Mouse (Mus musculus): ENCODE measurements at regions not wholly inside any gene's neighbourhood (a gene's known extent, or its start where the extent isn't known, plus 50 kb on each side); places are given as distances from the start of the nearest gene placed in this dataset.
A peak's percentile ranks its signal among the peaks of the same experiment; 100 is the strongest.
"Not testable (repeated sequence)": the region's sequence is repeated elsewhere in the genome, so short reads cannot be mapped to it uniquely, and the experiment has no call there.

DNA sequence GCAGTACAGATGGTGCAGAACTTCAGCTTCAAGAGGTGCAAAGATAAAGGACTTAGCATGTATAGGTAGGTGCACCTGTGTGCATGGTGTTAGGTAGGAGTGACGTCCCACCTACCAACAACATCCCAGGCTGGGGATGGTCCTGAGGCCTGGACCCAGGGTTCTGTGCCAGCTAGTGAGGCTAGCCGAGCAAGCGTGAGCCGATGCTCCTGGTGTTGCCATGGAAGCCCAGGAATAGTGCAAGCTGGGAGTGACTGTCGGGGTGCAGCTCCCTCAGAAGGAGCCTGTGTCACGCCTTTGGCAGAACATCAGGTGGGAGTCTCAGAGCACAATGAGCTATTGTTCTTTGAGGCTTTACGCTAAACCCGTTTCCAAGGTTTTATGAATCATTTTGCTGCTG lies 209.9 kb downstream of the 3100002H09Rik start:
- DNase-seq (ENCODE audit: low spot score in 2 of 2): peak; percentile 67 to 85
- intact Hi-C loops (cut with DNase I): loop anchor here (2.0 kb wide), 1 partner anchor 174 kb away; no protein-coding TSS in a partner anchor

DNA sequence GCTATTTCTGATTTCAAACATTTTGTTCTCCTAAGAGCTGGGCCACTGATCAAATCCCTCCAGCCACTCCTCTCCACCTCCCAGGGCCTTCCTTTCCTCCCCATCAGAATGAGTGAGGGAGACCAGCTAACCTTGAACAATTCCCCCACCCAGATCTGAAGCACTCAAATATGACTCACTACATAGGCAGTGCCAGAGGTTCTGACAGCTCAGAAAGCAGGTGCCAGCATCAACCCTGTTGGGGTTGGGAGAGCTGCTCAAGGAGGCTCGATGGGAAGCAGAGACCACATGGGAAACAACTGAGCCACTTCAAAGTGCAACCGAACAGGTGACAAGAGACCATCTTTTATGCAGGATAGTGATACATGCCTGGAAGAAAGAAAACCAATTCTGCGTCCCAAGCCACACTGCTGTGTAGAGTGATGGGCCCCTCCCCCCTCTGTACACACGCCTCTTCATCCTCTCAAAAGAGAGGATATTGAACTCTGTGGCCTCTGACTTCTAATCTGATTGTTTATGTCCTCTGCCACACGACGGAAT lies 210.4 kb downstream of the 3100002H09Rik start:
- DNase-seq (ENCODE audit: low spot score in 2 of 2): no peak
- intact Hi-C loops (cut with DNase I): loop anchor here (2.0 kb wide), 1 partner anchor 175 kb away; no protein-coding TSS in a partner anchor

DNA sequence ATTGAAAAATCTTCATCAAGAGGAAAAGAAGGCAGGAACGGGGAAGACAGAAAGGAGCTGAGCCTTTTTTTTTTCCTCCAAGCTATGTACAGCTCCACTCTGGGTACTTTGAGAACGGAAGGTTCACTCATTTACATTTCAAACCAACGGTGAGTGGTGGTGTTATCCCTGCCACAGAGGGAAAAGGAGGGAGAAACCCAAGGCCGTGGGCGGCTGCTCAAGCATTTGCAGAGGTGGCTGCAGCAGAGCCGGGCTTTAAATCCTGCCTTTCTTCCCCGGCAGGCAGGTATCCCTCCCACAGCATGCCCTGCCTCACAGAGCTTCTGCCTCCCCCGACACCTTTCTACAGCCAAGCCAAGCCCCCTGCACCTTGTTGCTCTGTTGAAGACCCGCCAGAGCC lies 212.2 kb downstream of the 3100002H09Rik start:
- intact Hi-C loops (cut with DNase I): loop anchor here (5.0 to 10.0 kb wide), 4 partner anchors 171 to 444 kb away; no protein-coding TSS in a partner anchor
- peak; percentile 66 to 89 for DNase-seq (ENCODE audit: low spot score in 2 of 2)

DNA sequence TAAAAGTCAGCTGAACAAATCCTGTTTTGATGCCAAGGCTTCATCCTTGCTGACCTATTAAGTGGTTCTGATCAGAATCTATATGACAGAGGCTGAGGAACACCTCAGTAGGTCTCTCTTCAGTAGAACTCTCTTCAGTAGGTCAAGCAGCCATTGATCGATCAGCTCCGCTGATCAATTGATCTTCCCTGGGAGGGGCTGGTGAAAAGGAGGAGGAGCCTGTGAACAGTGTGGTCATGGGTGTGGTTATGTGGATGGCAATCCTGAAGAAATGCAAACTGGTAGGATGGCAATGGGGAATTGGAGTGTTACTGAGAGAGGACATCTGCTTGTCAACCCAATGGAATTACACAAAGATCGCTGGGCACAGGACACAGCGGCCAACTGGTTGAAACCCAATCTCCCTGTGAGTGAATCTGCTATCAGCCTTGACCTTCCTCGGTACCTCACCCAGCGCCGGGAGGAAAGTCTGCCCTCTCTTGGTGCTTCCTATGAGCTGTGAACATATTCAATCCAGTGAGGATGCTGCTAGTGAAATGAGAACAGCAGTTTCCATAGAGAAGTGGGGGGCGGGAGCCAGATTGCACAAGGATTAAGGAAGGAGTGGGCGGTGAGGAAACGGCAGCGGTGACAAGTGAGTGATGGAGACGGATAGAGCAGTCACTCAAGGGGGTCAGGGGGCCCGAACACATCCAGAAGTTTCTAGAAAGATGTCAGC lies 213.9 kb downstream of the 3100002H09Rik start:
- DNase-seq (ENCODE audit: low spot score in 2 of 2): peak; percentile 36 to 67
- intact Hi-C loops (cut with DNase I): loop anchor here (1.0 to 10.0 kb wide), 5 partner anchors 169 to 442 kb away; no protein-coding TSS in a partner anchor

DNA sequence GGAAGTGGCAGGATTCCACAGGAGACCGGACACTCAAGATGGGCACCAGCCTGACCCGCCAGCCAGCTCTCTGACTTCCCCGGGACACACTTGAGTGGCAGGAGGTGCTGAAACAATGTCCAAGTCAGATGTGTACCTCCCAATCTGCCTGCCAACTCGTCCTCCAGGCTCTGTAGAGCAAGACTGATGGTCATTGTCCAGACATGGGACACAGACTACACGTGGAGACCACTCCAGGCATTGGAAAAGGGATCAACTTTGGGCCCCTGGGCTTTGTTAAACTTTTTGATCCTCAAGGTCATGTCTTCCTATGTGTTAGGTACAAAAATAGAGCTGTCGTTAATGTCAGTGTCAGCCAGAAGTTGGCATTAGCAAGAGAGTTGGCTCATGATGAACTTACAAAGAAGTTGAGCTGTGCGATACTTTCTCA lies 214.6 kb downstream of the 3100002H09Rik start:
- intact Hi-C loops (cut with DNase I): loop anchor here (5.0 to 10.0 kb wide), 4 partner anchors 169 to 441 kb away; no protein-coding TSS in a partner anchor
- no peak for DNase-seq (ENCODE audit: low spot score in 2 of 2)

DNA sequence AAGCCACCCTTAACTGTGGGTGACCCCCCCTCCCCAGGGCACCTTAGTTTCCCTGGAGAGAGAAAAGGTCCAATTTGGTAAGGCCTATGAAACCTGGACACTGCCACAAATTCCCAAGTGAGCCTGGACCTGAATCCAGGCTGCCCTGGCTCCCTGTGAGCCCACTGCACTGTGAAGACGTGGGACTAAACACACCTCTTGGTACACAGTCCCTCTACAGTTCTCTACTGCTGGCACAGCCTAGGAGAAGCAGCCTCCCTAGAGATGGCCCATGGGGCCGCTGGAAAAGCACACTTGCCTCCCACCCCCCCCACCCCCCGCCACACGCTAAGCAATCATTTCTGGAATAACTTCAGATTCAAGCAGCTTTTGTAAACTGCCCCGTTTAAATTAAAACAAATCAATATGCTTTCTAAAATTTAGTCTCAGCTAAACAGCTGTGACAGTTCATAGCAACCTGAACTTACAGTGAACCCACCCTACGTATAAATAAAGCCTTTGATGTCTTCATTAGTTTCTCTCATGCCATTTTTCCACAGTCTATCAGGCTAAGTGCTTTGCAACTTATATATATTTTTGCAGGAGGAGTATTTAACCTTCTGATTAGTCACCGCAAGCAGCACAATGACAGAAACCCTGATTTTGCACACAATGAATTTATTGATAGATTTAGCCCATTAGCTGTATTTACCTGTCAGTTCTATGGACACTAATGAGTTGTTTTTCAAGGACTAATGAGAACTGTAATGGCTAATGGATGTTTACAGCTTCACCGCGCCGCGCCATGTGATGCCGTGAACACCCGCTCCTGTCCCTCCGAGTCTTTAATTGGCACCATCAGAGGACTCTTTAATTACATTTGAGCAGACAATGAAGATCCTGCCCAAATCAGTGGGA lies 215.3 kb downstream of the 3100002H09Rik start:
- intact Hi-C loops (cut with DNase I): loop anchor here (5.0 to 10.0 kb wide), 4 partner anchors 168 to 441 kb away; no protein-coding TSS in a partner anchor
- DNase-seq (ENCODE audit: low spot score in 2 of 2): no peak

DNA sequence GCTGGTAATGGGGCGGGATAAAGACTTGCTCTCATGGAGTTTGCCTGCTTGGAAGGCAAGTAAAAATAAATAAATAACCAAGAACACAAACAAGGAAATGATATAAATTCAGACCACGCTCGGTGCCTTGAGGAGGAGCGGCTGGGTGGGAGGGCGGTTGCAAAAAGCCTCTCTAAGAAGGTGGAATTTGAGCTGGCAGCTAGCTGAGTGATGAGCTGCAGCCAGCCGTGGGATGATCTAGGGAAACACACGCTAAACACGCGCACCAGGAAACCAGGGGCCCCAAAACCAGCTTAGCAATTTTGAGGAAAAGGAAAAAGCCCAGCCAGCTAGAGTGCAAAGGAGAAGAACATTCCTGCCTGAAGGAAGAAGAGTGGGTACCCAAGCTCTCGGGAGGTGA lies 217.0 kb downstream of the 3100002H09Rik start:
- intact Hi-C loops (cut with DNase I): loop anchor here (10.0 kb wide), 1 partner anchor 439 kb away; no protein-coding TSS in a partner anchor
- DNase-seq (ENCODE audit: low spot score in 2 of 2): peak; percentile 23 to 61

DNA sequence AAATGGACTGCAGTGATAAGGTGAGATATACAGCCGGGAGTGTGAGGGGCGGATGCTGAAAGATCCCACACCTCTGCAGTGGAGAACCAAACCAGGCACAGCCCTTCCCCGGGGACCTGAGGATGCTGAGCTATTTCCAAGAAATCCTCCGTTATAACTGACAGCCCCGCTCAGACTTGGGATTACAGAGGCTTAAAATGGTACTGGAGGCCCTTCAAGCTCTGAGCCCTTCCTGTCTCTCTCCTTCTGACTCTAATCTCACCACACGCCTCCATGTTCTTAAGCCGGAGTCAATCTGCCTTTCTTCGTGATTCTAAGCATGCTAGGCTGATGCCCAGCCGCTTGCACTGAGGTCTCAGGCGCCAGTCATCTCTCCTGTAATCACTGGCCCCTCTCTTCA lies 221.5 kb downstream of the 3100002H09Rik start:
- intact Hi-C loops (cut with DNase I): no loop called here
- no peak for DNase-seq (ENCODE audit: low spot score in 2 of 2)

DNA sequence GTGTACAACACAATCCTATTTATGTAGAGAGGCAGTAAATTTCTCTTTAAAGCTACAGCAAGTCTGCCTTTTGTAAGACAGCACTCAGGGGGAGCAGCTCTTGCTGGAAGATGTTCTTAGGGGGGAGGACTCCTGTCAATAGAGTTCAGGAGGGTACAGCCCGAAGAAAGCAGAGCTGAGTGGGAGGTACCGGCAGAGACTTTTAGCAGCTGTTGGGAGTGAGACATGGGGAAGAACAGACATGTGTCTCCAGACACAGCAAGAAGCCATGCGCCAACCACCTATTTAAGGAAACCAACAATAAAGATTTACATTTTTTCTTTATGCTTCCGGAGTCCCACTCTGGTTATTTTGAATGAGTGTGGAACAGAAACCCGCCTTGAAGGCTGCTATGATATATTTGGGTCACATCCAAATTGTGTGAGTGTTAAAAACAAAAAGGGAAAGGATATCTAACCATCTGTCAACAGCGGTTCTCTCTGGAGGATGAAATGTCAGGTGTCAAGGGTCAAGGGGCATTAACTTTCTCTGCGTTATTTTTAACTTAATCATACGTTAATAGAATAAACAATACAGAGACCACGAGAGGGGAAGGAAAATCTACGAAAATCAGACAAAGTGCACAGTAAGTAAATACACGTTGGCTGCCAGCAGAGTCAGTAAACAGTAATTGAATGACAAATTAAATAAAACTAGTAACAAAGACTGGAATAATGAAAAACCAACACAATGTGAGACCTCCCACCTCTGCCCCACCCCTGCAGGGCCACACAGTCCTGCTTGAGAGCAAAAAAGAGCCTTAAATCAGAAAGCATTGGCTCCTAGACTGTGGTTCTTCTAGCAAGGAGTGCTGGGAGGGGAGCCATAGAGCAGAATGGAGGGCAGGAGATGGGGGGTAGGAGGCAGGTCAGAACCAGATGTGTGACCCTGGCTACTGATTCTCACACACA lies 225.2 kb downstream of the 3100002H09Rik start:
- intact Hi-C loops (cut with DNase I): no loop called here
- DNase-seq (ENCODE audit: low spot score in 2 of 2): peak; percentile 8 to 32

DNA sequence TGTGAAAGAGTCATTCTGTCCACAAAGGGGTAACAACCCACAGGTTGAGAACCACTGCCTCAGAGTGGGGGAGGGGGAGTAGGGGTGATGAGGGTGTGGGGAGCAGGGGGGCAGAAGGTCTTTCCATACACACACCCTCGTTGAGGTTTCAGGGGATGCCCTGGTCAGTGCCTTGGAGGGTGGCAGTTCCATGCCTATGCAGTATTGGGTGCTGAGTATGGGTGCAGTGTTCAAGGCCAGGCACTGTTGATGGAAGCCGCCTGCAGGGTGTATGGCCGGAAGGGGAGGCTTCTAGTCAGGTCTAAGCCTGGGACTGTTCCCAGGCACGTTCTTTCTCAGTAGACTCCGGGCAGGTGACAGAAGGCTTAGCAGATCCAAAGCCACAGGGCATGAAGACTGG lies 234.1 kb downstream of the 3100002H09Rik start:
- intact Hi-C loops (cut with DNase I): no loop called here
- no peak for DNase-seq (ENCODE audit: low spot score in 2 of 2)

DNA sequence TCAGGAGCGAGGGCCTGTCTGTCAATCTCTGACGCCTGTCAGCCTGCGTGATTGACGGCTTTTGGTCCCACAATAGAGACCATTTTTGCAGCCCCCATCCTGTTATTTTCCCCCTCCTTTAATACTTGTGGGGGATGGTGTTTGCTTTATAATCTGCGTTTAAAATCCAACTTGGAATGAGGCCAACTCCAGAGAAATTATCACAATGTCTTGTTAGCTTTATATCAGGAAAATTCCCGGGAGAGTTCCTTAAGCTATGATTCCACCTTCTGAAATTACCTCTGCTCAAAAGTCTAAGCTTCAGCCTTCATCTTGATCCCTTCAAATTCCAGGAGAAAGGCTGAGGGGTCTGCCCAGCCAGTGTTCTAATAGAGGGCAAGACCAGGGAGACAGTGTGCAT lies 235.0 kb downstream of the 3100002H09Rik start:
- intact Hi-C loops (cut with DNase I): no loop called here
- DNase-seq (ENCODE audit: low spot score in 2 of 2): no peak

DNA sequence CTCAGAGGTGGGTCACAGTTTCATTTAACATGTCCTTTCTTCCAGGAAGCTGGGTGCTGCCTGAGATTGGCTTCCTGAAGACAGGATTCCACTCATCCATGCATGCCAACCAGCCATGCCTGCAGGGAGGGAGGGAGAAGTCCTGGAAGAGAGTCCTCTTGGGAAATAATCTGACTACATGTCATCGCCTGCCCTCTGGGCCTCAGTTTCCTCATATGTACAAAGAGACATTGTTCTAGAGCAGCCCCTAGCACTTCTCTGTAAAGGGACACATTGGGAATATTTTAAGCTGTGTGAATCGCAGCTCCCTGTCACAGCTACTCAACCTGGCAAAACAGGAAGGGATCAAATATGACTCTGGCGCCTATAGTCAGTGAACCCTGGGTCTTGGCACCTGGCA lies 241.8 kb downstream of the 3100002H09Rik start:
- intact Hi-C loops (cut with DNase I): no loop called here
- no peak for DNase-seq (ENCODE audit: low spot score in 2 of 2)

DNA sequence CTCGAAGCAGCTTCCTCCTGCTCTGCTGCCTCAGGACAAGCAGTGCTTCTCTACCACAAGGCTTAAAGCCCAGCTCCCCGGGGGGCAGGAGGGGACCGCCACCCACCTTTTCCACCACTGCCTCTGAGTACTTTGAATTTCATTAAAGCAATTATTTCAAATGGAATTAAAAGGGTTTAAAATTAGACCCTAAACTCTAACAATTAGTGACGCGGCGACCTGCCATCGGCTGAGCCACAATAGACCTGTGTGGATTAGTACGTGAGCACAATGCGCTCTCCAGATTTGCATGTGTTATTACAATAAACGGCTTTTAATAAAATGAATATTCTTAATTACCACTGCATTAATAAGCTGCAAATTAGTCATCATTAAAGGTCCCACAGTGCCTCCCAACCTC lies 242.5 kb downstream of the 3100002H09Rik start:
- intact Hi-C loops (cut with DNase I): no loop called here
- DNase-seq (ENCODE audit: low spot score in 2 of 2): no peak

DNA sequence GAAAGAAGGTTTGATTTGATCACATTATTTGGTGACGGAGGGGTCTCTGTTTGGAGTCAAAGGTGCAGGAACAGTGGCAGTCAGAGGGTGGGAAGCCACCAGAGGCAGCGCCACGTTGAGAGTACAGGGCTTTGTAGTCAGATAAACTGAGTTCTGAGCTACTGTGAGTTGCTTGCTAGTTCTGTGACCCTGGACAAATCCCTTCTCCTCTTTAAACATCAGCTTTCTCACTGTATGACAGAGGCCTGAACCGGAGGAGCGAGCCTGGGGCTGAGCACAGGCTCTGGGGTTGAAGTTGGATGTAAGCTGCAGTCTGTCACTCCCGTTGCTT lies 250.1 kb downstream of the 3100002H09Rik start:
- DNase-seq (ENCODE audit: low spot score in 2 of 2): no peak
- intact Hi-C loops (cut with DNase I): no loop called here

DNA sequence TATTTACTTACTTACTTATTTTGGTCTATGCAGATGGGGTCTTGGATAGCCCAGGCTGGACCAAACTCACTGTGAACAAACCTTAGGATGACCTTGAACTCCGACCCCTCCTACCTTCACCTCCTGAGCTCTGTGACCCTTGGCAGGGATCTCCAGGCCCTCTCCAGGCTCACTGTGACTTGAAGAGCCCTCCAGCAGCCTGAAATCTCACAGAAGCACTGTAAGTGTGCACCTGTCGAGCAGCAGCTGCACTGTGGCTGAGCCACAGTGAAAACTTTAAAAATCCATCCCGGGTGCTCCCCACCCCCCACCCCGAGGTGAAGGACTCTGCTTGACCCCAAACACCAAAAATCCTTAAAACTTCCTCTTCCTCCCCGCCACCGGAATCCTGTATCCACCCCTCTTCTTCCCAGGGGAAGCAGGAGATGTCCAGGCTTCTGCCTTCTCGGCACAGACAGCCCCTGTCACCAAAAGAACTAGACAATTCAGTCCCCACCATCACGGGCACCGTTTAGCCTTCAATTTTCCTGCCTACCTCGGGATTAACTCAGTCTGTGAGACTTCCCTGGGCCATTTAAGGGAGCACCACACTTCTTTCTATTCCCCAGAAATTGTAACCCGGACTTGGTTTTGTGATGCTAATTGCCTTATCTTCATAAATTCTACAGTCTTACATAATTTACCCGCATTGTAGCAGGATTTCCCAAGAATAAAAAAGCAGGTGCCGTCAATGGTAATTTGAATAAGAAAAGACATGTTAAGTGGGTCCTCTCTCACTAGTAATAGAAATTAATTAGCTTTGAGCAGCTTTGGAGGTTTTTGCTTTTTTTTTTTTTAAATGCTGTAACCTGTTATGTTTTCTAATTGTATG lies 250.7 kb downstream of the 3100002H09Rik start:
- intact Hi-C loops (cut with DNase I): no loop called here
- no peak for DNase-seq (ENCODE audit: low spot score in 2 of 2)

DNA sequence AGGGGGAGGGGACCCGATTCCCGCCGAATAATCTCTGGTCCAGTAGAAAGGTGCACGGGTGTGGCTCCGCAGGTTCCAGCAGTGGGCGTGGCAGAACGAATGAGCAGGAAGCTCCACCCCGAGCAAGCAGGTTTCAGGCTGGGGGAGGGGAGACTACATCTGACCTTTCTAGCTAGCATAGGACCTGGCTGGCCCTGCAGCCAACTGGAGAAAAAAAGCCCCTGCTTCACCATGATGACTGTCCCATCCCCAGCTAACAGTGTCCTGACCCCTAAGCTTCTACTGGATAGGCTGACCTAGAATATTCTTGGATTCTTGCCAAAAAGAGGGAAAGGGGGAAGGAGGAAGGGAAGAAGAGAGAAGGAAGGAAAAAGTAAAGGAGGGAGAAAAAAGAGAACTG lies 252.1 kb downstream of the 3100002H09Rik start:
- DNase-seq (ENCODE audit: low spot score in 2 of 2); intact Hi-C loops (cut with DNase I): not testable (repeated sequence)

DNA sequence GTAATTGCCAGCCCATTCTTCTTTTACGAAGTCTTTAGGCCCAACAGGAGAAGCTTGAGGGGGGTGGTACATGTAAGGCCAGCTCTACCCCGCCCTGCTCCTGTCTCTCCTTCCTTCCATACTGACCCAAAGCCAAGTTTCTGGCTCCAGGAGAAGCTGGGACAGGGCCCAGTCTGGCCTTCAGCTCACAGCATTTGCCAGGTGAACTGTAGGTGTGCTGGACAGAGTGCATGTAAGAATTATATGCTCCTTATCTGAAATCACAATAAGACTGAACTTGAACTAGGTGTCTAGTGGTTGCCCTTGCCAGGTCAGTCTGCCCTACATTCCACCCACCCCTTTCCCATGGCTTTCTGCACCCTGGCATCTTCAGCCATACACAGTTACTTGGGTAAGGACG lies 260.2 kb downstream of the 3100002H09Rik start:
- no peak for DNase-seq (ENCODE audit: low spot score in 2 of 2)
- intact Hi-C loops (cut with DNase I): no loop called here

DNA sequence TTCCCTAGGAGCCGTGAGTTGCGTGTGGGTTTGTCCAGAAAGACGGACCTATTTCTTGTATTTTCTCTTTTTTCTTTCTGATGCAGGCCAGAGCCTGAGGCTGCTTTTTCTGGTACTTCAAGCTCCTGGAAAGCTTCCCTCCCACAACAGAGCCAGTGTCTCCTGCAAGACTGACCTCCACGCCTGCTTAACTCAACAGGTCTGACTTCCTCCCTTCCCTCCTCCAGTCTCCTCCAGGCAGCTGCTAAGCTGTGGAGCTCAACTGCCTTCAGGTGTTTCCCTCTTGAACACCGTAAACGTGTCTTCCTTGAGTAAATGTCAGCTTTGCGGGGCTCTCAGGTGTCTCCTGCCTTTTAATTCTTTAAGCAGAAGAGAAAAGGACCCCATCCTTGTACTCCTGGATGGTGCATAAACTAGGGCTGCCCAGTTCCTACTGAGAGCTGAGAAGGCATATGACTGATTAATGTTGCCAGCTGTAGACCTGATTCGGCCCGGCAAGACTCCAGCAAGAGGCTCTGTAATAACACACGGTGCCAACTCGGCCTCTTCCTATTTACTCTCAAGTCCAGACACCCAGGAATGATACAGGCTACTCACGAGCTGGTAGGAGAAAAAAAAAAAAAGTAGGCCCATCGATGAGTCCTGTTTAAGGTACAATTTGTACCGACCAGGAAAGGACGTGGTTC lies 260.9 kb downstream of the 3100002H09Rik start:
- intact Hi-C loops (cut with DNase I): no loop called here
- no peak for DNase-seq (ENCODE audit: low spot score in 2 of 2)
